Mouse (Mus musculus): Measurements from ENCODE around the gene Dnm3. TPM values are rescaled to one million over a fixed set of nuclear protein-coding genes. Genes with fewer than 3 reads are reported as not detected.

The Dnm3 gene
- polyA plus RNA-seq, 1 experiment from 2014 or later, result 35.6 TPM

DNA sequence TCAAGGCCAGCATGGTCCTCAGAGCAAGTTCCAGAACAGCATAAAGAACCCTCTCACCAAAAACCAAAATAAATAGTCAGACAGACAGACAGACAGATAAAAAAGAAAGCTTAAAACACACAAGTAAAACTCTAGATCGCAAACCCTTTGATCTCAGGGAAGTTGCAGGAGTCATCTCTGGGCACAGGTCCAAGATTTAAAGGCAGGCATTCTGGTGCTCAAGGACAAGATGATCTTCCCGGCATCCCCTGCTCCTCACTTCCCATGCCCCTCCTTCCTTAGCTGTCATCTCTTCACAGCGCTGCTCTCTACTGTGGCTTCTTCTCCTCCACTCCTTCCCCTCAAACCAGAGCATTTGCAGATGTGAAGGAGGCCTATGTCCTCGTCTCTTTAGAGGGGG lies 108.1 kb downstream of the Dnm3 start:
- in situ Hi-C loops (cut with MboI; ENCODE audit: low pct_unique_long_range_greater_than_20kb), result loop anchor here (10.0 kb wide), 2 partner anchors 105 to 155 kb away; partner anchors contain the start of gene Dnm3
- H3K27me3 ChIP-seq, result no peaks in the 10 kb centered on the region
- no peak for TF ChIP-seq CTCF (IDR thresholded peaks at IDR 0.05)
- POLR2A ChIA-PET, result no interaction called here
- no peak for DNase-seq (ENCODE audit: low read depth, low spot score)
- CTCF ChIA-PET, result interaction anchor here (2.2 kb wide), 1 partner anchor 10 kb away, joined by 5 read pairs; no protein-coding TSS in a partner anchor
- ATAC-seq, result no peak

DNA sequence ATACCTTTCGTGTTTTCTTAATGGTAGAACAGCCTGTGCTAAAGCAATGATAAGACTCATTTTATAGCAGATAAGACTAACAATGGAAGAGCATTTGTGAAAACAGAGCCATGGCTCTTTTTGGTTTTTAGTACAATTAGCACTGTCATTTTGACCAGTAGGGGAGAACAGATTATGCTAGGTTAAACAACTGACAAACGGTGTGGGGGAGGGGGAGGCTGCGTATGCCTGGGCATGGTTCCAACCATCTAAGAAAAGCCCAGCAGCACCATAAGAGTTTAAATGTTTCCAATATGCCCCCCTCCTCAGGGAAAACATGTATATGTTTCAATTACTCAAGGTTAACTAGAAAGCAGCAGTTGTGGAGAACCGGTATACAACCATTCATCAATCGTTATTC lies 115.9 kb downstream of the Dnm3 start:
- ATAC-seq (no peak), DNase-seq (ENCODE audit: low read depth, low spot score) (no peak)
- in situ Hi-C loops (cut with MboI; ENCODE audit: low pct_unique_long_range_greater_than_20kb), result loop anchor here (10.0 kb wide), 2 partner anchors 113 to 163 kb away; partner anchors contain the start of gene Dnm3
- ChIA-PET POLR2A (no interaction called here), CTCF (no interaction called here)
- no peak for TF ChIP-seq CTCF (IDR thresholded peaks at IDR 0.05)
- H3K27me3 ChIP-seq, result no peaks in the 10 kb centered on the region

DNA sequence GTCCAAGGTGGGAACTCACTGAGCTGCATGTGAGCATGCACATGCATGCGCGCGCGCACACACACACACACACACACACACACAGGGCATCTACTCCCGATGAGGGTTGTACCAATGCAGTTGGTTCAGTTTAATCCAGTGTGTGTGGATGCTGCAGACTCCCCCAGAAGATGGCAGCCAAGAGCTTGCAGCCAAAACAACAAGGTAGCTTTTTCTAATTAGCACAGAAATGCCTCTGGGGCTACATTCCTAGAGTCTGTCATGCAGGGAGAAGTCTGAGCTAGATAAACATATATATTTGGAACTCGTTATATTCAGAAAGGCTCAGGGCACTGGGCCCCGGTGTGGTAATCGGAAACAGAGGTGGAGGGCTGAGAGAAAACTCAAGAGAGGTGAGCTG lies 118.6 kb downstream of the Dnm3 start:
- DNase-seq (ENCODE audit: low read depth, low spot score) (peak; percentile 62), ATAC-seq (peak; percentile 89)
- ChIA-PET POLR2A (interaction anchor here (0.5 to 1.5 kb wide), 6 partner anchors 95 to 189 kb away, joined by 3 to 6 read pairs (median 4); partner anchors contain the start of genes Dnm3 and Mettl13), CTCF (interaction anchor here (0.7 to 3.4 kb wide), 22 partner anchors 11 to 629 kb away, joined by 3 to 35 read pairs (median 5); partner anchors contain the start of genes Dnm3 and Mettl13)
- in situ Hi-C loops (cut with MboI; ENCODE audit: low pct_unique_long_range_greater_than_20kb), result loop anchor here (10.0 kb wide), 1 partner anchor 306 kb away; no protein-coding TSS in a partner anchor
- TF ChIP-seq CTCF (IDR thresholded peaks at IDR 0.05), result peak; percentile 97
- H3K27me3 ChIP-seq, result no peaks in the 10 kb centered on the region

DNA sequence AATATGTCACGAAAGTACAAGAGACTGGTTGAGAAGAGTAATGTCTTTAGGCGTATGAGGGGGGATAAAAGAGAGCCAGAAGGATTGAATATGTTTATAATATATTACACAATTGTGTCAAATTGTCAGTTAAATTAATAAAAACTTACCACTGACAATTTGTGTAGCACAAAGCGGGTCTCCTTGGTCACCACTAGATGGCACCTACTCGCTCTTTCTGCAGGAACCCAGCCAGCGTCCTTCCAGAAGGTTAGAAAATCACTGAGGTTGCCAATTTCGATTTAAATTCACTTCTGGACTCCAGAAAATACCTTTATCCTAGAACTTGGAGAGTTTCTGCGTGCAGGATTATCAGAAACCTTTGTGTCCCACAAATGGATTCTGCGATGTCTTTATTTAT lies 119.8 kb downstream of the Dnm3 start:
- TF ChIP-seq CTCF (IDR thresholded peaks at IDR 0.05), result peak; percentile 91
- ATAC-seq (no peak), DNase-seq (ENCODE audit: low read depth, low spot score) (no peak)
- in situ Hi-C loops (cut with MboI; ENCODE audit: low pct_unique_long_range_greater_than_20kb), result loop anchor here (10.0 kb wide), 1 partner anchor 307 kb away; no protein-coding TSS in a partner anchor
- CTCF ChIA-PET, result interaction anchor here (0.8 to 3.4 kb wide), 13 partner anchors 20 to 307 kb away, joined by 3 to 35 read pairs (median 5); partner anchors contain the start of genes Dnm3 and Mettl13
- POLR2A ChIA-PET, result interaction anchor here (0.6 to 1.5 kb wide), 3 partner anchors 117 to 331 kb away, joined by 3 to 4 read pairs (median 4); no protein-coding TSS in a partner anchor
- H3K27me3 ChIP-seq, result no peaks in the 10 kb centered on the region

DNA sequence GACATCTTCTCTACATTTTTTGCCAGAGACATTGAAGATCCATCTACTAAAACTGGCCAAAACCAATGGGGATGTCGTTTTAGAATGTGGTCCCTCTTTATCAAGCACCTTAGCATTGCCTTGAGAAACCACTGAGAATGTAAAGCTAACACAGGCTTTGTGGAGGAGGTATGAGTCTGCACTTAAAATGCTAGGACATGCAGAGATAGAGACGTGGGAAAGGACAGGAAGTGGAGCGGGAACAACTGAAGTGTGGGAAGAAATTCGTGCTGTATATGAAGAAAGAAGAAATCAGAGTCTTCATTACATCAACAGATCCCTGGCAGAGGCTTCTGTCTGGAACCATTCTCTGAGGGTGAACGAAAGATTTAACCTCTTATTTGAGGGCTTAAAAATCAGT lies 121.4 kb downstream of the Dnm3 start:
- no peak for TF ChIP-seq CTCF (IDR thresholded peaks at IDR 0.05)
- POLR2A ChIA-PET, result no interaction called here
- DNase-seq (ENCODE audit: low read depth, low spot score), result no peak
- no peaks in the 10 kb centered on the region for H3K27me3 ChIP-seq
- ATAC-seq, result no peak
- in situ Hi-C loops (cut with MboI; ENCODE audit: low pct_unique_long_range_greater_than_20kb), result loop anchor here (10.0 kb wide), 1 partner anchor 308 kb away; no protein-coding TSS in a partner anchor
- CTCF ChIA-PET, result interaction anchor here (1.4 kb wide), 1 partner anchor 173 kb away, joined by 5 read pairs; no protein-coding TSS in a partner anchor

DNA sequence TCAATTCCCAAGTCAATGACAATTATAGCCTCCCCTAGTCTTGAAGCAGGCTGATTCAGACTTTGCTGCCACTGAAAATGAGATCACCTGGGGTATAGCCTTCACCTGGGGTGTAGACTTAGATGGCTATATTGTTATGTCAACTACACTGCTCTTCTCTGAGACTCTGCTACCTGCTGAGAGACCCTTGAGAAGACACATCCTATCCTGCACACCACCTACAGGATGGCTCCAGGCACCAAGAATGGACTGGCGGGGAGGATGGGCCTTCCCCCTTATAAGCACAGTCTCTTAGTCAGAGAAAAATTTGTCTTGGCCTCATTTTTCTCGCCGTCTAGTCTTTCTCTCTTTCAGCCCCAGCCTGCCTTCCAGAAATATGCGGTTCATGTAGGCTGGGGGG lies 123.1 kb downstream of the Dnm3 start:
- in situ Hi-C loops (cut with MboI; ENCODE audit: low pct_unique_long_range_greater_than_20kb), result loop anchor here (10.0 kb wide), 1 partner anchor 310 kb away; no protein-coding TSS in a partner anchor

DNA sequence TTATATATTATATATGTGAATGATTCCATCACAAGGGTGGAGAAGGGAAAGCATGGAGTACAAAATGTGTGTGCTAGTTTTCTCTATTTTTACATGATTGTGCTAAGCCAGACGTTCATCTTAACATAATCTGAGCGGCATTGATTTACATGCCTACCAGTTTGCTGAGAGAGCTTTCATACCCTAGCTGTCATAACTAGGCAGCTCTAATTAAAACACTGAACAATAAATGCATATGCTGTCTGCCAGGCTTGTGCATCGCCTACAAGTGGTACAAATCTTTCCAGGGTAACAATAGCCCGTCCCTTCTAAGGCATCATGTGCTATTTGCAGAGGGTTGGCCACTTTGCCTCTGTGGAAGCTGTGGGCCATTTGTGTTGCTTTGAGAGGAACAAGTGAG lies 124.0 kb downstream of the Dnm3 start:
- CTCF ChIA-PET, result no interaction called here
- POLR2A ChIA-PET, result no interaction called here
- ATAC-seq (no peak), DNase-seq (ENCODE audit: low read depth, low spot score) (no peak)
- in situ Hi-C loops (cut with MboI; ENCODE audit: low pct_unique_long_range_greater_than_20kb), result loop anchor here (10.0 kb wide), 1 partner anchor 311 kb away; no protein-coding TSS in a partner anchor
- TF ChIP-seq CTCF (IDR thresholded peaks at IDR 0.05), result no peak
- no peaks in the 10 kb centered on the region for H3K27me3 ChIP-seq

More for the DNA sequence above, 123.1 kb downstream of the Dnm3 start:
- no peak for DNase-seq (ENCODE audit: low read depth, low spot score)
- TF ChIP-seq CTCF (IDR thresholded peaks at IDR 0.05), result no peak
- H3K27me3 ChIP-seq, result no peaks in the 10 kb centered on the region
- ChIA-PET CTCF (no interaction called here), POLR2A (no interaction called here)
- no peak for ATAC-seq

DNA sequence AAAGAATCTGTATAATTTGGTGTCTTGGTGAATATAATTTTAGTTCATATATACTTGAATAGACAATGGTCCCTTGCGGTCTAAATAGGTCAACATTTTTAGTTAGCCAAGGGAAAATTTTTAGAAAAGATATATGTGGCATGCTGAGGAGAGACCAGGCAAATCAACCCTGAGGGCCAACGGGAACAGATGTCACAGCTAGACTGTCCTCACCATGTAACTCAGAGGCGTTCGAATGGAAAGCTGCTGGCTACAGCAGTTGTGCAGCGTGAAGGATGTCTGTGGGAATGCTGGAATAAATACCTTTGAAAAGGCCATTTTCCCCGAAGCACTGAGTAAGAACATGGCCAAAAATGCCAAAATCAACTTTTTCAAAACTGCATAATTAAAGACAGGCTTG lies 128.5 kb downstream of the Dnm3 start:
- ChIA-PET CTCF (interaction anchor here (1.5 kb wide), 1 partner anchor 13 kb away, joined by 4 read pairs; no protein-coding TSS in a partner anchor), POLR2A (interaction anchor here (0.7 kb wide), 1 partner anchor 17 kb away, joined by 12 read pairs; no protein-coding TSS in a partner anchor)
- TF ChIP-seq CTCF (IDR thresholded peaks at IDR 0.05), result no peak
- no peak for DNase-seq (ENCODE audit: low read depth, low spot score)
- in situ Hi-C loops (cut with MboI; ENCODE audit: low pct_unique_long_range_greater_than_20kb), result no loop called here
- ATAC-seq, result no peak
- H3K27me3 ChIP-seq, result no peaks in the 10 kb centered on the region

DNA sequence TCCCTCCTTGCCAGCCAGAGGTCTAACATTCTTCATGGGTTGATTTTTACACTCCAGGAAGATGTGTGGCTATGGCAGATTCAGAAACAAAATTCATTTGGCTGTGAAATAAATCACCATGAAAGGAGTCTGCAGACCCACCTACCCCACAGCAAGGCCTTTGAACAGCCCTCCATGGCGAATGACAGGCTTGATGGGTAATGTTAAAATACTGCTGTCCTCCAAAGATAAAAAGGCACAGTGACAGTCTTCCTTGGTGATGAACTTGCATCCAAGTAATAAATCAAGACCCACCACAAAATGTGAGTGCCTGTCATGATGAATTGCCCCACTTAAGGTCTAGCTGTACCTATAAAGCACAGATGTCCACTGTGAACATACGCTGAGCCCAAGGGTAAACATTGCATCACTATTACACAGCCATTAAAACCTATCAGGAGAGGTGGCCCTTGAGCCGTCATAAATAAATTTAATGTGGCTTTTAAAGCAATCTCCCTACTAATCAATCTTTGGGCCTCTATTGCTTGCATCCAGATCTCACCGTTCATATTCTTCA lies 131.3 kb downstream of the Dnm3 start:
- POLR2A ChIA-PET, result no interaction called here
- no peak for ATAC-seq

DNA sequence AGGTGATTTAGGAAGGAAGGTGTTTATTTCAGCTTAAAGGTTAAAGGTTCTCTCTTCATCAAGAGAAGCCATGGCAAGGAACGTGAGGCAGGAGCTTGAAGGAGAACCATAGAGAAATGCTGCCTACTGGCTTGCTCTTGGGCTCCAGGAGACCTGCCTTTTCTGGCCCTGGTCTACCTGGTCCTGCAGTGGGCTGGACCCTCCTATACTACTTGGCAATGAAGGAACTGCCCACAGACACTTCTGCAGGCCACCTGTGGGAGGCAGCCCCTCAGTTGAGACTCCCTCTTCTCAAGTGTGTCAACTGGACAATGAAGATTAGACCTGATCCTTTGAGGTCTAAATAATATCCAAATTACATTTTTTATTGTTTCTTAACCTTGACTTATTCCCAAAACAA lies 140.7 kb downstream of the Dnm3 start:
- in situ Hi-C loops (cut with MboI; ENCODE audit: low pct_unique_long_range_greater_than_20kb), result no loop called here
- ATAC-seq (no peak), DNase-seq (ENCODE audit: low read depth, low spot score) (no peak)
- ChIA-PET CTCF (interaction anchor here (1.3 to 2.0 kb wide), 6 partner anchors 10 to 361 kb away, joined by 3 to 6 read pairs (median 5); no protein-coding TSS in a partner anchor), POLR2A (interaction anchor here (0.6 kb wide), 2 partner anchors 349 to 1092 kb away, joined by 5 read pairs; no protein-coding TSS in a partner anchor)
- H3K27me3 ChIP-seq, result no peaks in the 10 kb centered on the region
- TF ChIP-seq CTCF (IDR thresholded peaks at IDR 0.05), result no peak

More for the DNA sequence above, 131.3 kb downstream of the Dnm3 start:
- no peaks in the 10 kb centered on the region for H3K27me3 ChIP-seq
- TF ChIP-seq CTCF (IDR thresholded peaks at IDR 0.05), result no peak
- in situ Hi-C loops (cut with MboI; ENCODE audit: low pct_unique_long_range_greater_than_20kb), result no loop called here
- CTCF ChIA-PET, result no interaction called here
- DNase-seq (ENCODE audit: low read depth, low spot score), result no peak

DNA sequence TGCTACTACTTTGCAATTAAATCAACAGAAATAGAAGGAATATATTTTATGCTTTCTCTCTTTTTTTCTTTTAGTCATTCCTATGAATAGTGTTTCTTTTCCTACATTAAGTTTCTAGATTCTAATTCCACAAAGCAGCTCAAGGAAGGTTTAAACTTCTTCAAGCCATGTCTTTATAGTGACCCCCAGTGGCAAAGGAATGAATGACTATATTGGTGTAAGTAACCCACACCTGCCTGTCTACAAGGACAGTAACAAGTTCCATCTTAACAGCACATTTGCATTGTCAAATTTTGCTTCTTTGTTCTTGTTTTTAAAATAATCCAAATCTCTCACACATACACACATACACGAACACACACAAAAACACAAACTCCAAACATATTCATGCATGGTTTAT lies 141.2 kb downstream of the Dnm3 start:
- H3K27me3 ChIP-seq, result no peaks in the 10 kb centered on the region
- DNase-seq (ENCODE audit: low read depth, low spot score) (no peak), ATAC-seq (no peak)
- TF ChIP-seq CTCF (IDR thresholded peaks at IDR 0.05), result peak; percentile 58
- in situ Hi-C loops (cut with MboI; ENCODE audit: low pct_unique_long_range_greater_than_20kb), result no loop called here
- POLR2A ChIA-PET, result interaction anchor here (0.6 kb wide), 1 partner anchor 1092 kb away, joined by 5 read pairs; no protein-coding TSS in a partner anchor
- CTCF ChIA-PET, result interaction anchor here (0.8 to 2.0 kb wide), 9 partner anchors 9 to 361 kb away, joined by 3 to 6 read pairs (median 4); no protein-coding TSS in a partner anchor
